Mouse (Mus musculus): ENCODE measurements at regions not wholly inside any gene's neighbourhood (a gene's known extent, or its start where the extent isn't known, plus 50 kb on each side); places are given as distances from the start of the nearest gene placed in this dataset.

DNA sequence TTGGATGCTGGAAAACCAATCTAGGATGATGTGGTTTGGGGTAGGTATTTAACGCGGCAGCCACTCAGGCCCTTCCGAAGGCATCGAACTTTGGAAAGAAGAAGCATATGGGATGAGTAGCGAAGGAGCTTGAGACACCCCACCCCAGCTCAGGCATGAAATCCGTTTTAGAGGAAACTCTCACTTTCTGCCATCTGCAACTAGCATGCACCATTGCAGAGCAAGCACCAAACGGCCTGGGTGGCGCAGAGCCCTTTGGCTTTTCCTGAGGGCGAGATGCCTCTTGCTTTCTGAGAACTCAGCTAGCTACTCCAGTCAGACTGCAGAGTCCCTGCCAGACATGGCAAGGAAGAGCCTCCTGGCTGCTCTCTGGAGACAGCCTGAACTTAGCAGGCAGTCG lies 209.9 kb upstream of the Nlrp1b start:
- TF ChIP-seq CTCF (IDR thresholded peaks at IDR 0.05; ENCODE audit: low read depth) (no peak), EP300 (IDR thresholded peaks at IDR 0.05; ENCODE audit: low read depth) (no peak)
